Mouse (Mus musculus) small intestine, adult 2 months (tissue): ENCODE data around the gene Lpp.

Experiments
- CTCF ChIP-seq: fragments of 200-500 bp; IDR thresholded peaks from 2 replicates; pipeline ENCODE4 v1.5.1; 2012; ENCODE audit warnings: low read depth, mild to moderate bottlenecking, control low read depth, inconsistent platforms, low read length, moderate library complexity, mixed read lengths; ENCODE audit not compliant: insufficient replicate concordance, insufficient read length; ENCODE audit errors: extremely low read depth
- POLR2A ChIP-seq: fragments of 200-500 bp; IDR thresholded peaks from 2 replicates; pipeline ENCODE4 v1.6.1; 2012; ENCODE audit warnings: low read depth, mild to moderate bottlenecking, control low read depth, inconsistent platforms, low read length, moderate library complexity

DNA sequence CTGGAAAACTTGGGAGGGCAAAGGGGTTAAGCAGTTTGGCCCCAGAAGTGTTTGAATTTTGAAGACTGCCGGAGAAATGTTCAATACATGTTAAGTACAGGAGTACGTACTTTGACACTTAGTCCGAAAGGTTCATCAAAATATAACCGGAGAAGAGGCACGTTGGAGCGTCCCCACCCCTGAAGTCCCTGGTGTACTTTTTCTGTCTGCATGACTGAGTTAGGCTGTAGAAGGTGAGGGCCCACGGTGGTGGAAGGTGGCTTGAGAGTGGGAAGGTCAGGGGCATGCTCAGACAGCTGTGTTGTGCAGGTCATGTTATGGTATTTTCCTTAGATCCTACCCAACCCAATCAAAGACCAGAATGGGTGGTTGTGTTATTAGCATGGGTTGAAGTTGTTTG lies 1.4 kb upstream of the Lpp start:
- TF ChIP-seq CTCF, result no peak
- no peak for TF ChIP-seq POLR2A
